Mouse (Mus musculus): Measurements from ENCODE around the gene Cdkl4. TPM values are rescaled to one million over a fixed set of nuclear protein-coding genes. Genes with fewer than 3 reads are reported as not detected.

Gene Cdkl4
- polyA plus RNA-seq, 1 experiment from 2014 or later, result 5.4 TPM

- Histone ChIP-seq H3K27ac (replicated peaks) (no peak overlapping the region), H3K9me3 (replicated peaks) (peaks cover 3% of the 10 kb centered on the region; the same call in 1 of the 2 replicates), H3K4me1 (0 out of 2 replicates have a peak, but pooled peaks cover 3% of the 10 kb centered on the region), H3K9ac (replicated peaks) (no peak overlapping the region), H3K36me3 (peaks cover 14% of the 10 kb centered on the region), H3K4me2 (no peak overlapping the region), H3K27me3 (replicated peaks) (no peaks in the 10 kb centered on the region), H3K4me3 (replicated peaks) (no peak overlapping the region)
- whole genome bisulfite sequencing, result 71% methylated on average over 5 of the region's 5 CpGs
- ATAC-seq (ENCODE audit: low FRiP score), result no peak
Observed at GRCm38 (mm10) chr17:80562792-80563191, 14.8 kb downstream of the Cdkl4 start.

GRCm38 (mm10) chr17:80560669-80561401 is 16.8 kb downstream of the Cdkl4 start:
- Histone ChIP-seq H3K9me3 (replicated peaks) (no peaks in the 10 kb centered on the region; the same call in 1 of the 2 replicates), H3K9ac (replicated peaks) (no peak overlapping the region), H3K4me2 (peak overlapping the region; percentile 33), H3K27ac (replicated peaks) (no peak overlapping the region), H3K36me3 (peaks cover 14% of the 10 kb centered on the region), H3K4me3 (replicated peaks) (no peak overlapping the region), H3K27me3 (replicated peaks) (no peaks in the 10 kb centered on the region), H3K4me1 (0 out of 2 replicates have a peak, but pooled peaks cover 3% of the 10 kb centered on the region)
- ATAC-seq (ENCODE audit: low FRiP score), result peak; percentile 54; the same call in 1 of the 2 replicates
- 20% methylated on average over 12 of the region's 12 CpGs for WGBS

GRCm38 (mm10) chr17:80559745-80560144 is 17.9 kb downstream of the Cdkl4 start:
- no peak for ATAC-seq (ENCODE audit: low FRiP score)
- no peak overlapping the region for H3K9ac ChIP-seq (replicated peaks)
- H3K27ac ChIP-seq (replicated peaks), result no peak overlapping the region
- WGBS, result 88% methylated on average over 4 of the region's 4 CpGs
- H3K27me3 ChIP-seq (replicated peaks), result no peaks in the 10 kb centered on the region
- H3K4me3 ChIP-seq (replicated peaks), result no peak overlapping the region
- H3K36me3 ChIP-seq, result peaks cover 5% of the 10 kb centered on the region; the same call in 1 of the 2 replicates
- H3K9me3 ChIP-seq (replicated peaks), result no peaks in the 10 kb centered on the region
- no peak overlapping the region for H3K4me2 ChIP-seq
- H3K4me1 ChIP-seq, result 0 out of 2 replicates have a peak, but pooled peaks cover 3% of the 10 kb centered on the region

- no peak for ATAC-seq (ENCODE audit: low FRiP score)
- no peak overlapping the region for H3K4me2 ChIP-seq
- H3K4me1 ChIP-seq, result peaks cover 7% of the 10 kb centered on the region; the same call in 1 of the 2 replicates
- H3K27ac ChIP-seq (replicated peaks), result no peak overlapping the region
- no peak overlapping the region for H3K4me3 ChIP-seq (replicated peaks)
- 46% methylated on average over 11 of the region's 11 CpGs for WGBS
- H3K27me3 ChIP-seq (replicated peaks), result no peaks in the 10 kb centered on the region
- no peak overlapping the region for H3K9ac ChIP-seq (replicated peaks)
- no peaks in the 10 kb centered on the region for H3K9me3 ChIP-seq (replicated peaks)
- H3K36me3 ChIP-seq, result peaks cover under 1% of the 10 kb centered on the region; the same call in 1 of the 2 replicates
Observed at GRCm38 (mm10) chr17:80559050-80559449, 18.6 kb downstream of the Cdkl4 start.

- 79% methylated on average over 14 of the region's 14 CpGs for WGBS
- no peak for ATAC-seq (ENCODE audit: low FRiP score)
- H3K9ac ChIP-seq (replicated peaks), result no peak overlapping the region
- no peak overlapping the region for H3K4me3 ChIP-seq (replicated peaks)
- H3K27me3 ChIP-seq (replicated peaks), result no peaks in the 10 kb centered on the region
- peaks cover 7% of the 10 kb centered on the region; the same call in 1 of the 2 replicates for H3K4me1 ChIP-seq
- no peak overlapping the region for H3K27ac ChIP-seq (replicated peaks)
- H3K4me2 ChIP-seq, result no peak overlapping the region
- H3K36me3 ChIP-seq, result no peaks in the 10 kb centered on the region
- no peaks in the 10 kb centered on the region for H3K9me3 ChIP-seq (replicated peaks)
Observed at GRCm38 (mm10) chr17:80558583-80558982, 19.0 kb downstream of the Cdkl4 start.

- H3K4me3 ChIP-seq (replicated peaks), result no peak overlapping the region
- H3K27me3 ChIP-seq (replicated peaks), result no peaks in the 10 kb centered on the region
- no peak for ATAC-seq (ENCODE audit: low FRiP score)
- H3K9me3 ChIP-seq (replicated peaks), result no peaks in the 10 kb centered on the region
- peaks cover 10% of the 10 kb centered on the region for H3K4me1 ChIP-seq
- H3K27ac ChIP-seq (replicated peaks), result no peak overlapping the region
- H3K9ac ChIP-seq (replicated peaks), result no peak overlapping the region
- H3K36me3 ChIP-seq, result no peaks in the 10 kb centered on the region
- no peak overlapping the region for H3K4me2 ChIP-seq
- WGBS, result 98% methylated on average over 5 of the region's 5 CpGs
Observed at GRCm38 (mm10) chr17:80557461-80557860, 20.2 kb downstream of the Cdkl4 start.

- WGBS, result 2% methylated on average over 35 of the region's 35 CpGs
- peak; percentile 93 for ATAC-seq (ENCODE audit: low FRiP score)
- H3K9ac ChIP-seq (replicated peaks), result peak overlapping the region; percentile 62
Observed at GRCm38 (mm10) chr17:80553318-80554270, 24.0 kb downstream of the Cdkl4 start.

GRCm38 (mm10) chr17:80552653-80553052 is 25.0 kb downstream of the Cdkl4 start:
- no peaks in the 10 kb centered on the region for H3K36me3 ChIP-seq
- 92% methylated on average over 4 of the region's 4 CpGs for WGBS
- H3K4me2 ChIP-seq, result peak overlapping the region; percentile 64
- ATAC-seq (ENCODE audit: low FRiP score), result no peak
- no peak overlapping the region; the same call in 1 of the 2 replicates for H3K27ac ChIP-seq (replicated peaks)
- no peaks in the 10 kb centered on the region for H3K27me3 ChIP-seq (replicated peaks)
- no peak overlapping the region for H3K4me3 ChIP-seq (replicated peaks)
- H3K9me3 ChIP-seq (replicated peaks), result no peaks in the 10 kb centered on the region
- H3K4me1 ChIP-seq, result peaks cover 7% of the 10 kb centered on the region
- H3K9ac ChIP-seq (replicated peaks), result no peak overlapping the region

More at GRCm38 (mm10) chr17:80553318-80554270, 24.0 kb downstream of the Cdkl4 start:
- Histone ChIP-seq H3K27me3 (replicated peaks) (no peaks in the 10 kb centered on the region), H3K36me3 (no peaks in the 10 kb centered on the region), H3K9me3 (replicated peaks) (no peaks in the 10 kb centered on the region), H3K27ac (replicated peaks) (peak overlapping the region; percentile 87), H3K4me3 (replicated peaks) (peak overlapping the region; percentile 64), H3K4me1 (peaks cover 7% of the 10 kb centered on the region), H3K4me2 (peak overlapping the region; percentile 64)

- Histone ChIP-seq H3K27ac (replicated peaks) (no peak overlapping the region), H3K4me1 (peaks cover 7% of the 10 kb centered on the region)
Observed at GRCm38 (mm10) chr17:80550981-80551380, 26.6 kb downstream of the Cdkl4 start.

GRCm38 (mm10) chr17:80546846-80547245 is 30.8 kb downstream of the Cdkl4 start:
- no peaks in the 10 kb centered on the region for H3K4me1 ChIP-seq
- H3K36me3 ChIP-seq, result no peaks in the 10 kb centered on the region
- no peak overlapping the region for H3K9ac ChIP-seq (replicated peaks)
- H3K4me2 ChIP-seq, result no peak overlapping the region
- WGBS, result 85% methylated on average over 2 of the region's 2 CpGs
- H3K27me3 ChIP-seq (replicated peaks), result no peaks in the 10 kb centered on the region
- H3K9me3 ChIP-seq (replicated peaks), result no peaks in the 10 kb centered on the region
- H3K27ac ChIP-seq (replicated peaks), result no peak overlapping the region
- ATAC-seq (ENCODE audit: low FRiP score), result no peak
- no peak overlapping the region for H3K4me3 ChIP-seq (replicated peaks)

More at GRCm38 (mm10) chr17:80550981-80551380, 26.6 kb downstream of the Cdkl4 start:
- H3K4me3 ChIP-seq (replicated peaks), result no peak overlapping the region
- no peaks in the 10 kb centered on the region for H3K36me3 ChIP-seq
- H3K9me3 ChIP-seq (replicated peaks), result no peaks in the 10 kb centered on the region
- H3K27me3 ChIP-seq (replicated peaks), result no peaks in the 10 kb centered on the region
- H3K4me2 ChIP-seq, result no peak overlapping the region
- H3K9ac ChIP-seq (replicated peaks), result no peak overlapping the region
- WGBS, result 88% methylated on average over 15 of the region's 15 CpGs
- ATAC-seq (ENCODE audit: low FRiP score), result no peak

GRCm38 (mm10) chr17:80546227-80546626 is 31.4 kb downstream of the Cdkl4 start:
- no peak for ATAC-seq (ENCODE audit: low FRiP score)
- Histone ChIP-seq H3K36me3 (no peaks in the 10 kb centered on the region), H3K4me2 (no peak overlapping the region), H3K4me1 (no peaks in the 10 kb centered on the region), H3K27me3 (replicated peaks) (no peaks in the 10 kb centered on the region), H3K27ac (replicated peaks) (no peak overlapping the region), H3K4me3 (replicated peaks) (no peak overlapping the region), H3K9me3 (replicated peaks) (no peaks in the 10 kb centered on the region), H3K9ac (replicated peaks) (no peak overlapping the region)
- WGBS, result 95% methylated on average over 8 of the region's 8 CpGs
